Mouse (Mus musculus): ENCODE measurements around the gene Epb41l3. TPM values are rescaled to one million over a fixed set of nuclear protein-coding genes. Genes with fewer than 3 reads are reported as not detected.

Gene Epb41l3
- polyA plus RNA-seq, 1 experiment, result 27.1 TPM

DNA sequence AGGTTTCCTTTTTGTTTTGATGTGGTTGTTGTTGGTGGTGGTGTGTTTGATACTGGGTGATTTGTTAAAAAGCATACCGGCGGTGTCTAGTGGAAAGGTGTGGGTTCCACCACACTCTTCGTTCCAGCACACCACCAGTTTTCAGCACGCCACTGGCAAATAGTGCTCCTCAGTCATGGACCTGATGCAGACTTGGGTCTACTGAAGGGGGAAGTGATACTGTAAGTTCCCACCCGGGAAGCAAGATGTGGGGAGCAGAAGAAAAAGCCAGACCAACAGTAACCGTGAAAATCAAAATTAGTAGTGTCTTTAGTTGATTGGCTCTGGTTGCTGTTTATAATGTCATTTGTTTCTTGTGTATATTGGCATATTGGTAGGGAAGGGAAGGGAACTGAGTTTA lies 124.3 kb downstream of the Epb41l3 start:
- TF ChIP-seq POLR2A (IDR thresholded peaks at IDR 0.05; ENCODE audit: insufficient read depth, low read length) (no peak), CTCF (IDR thresholded peaks at IDR 0.05; ENCODE audit: low read depth, low read length) (no peak), EP300 (IDR thresholded peaks at IDR 0.05; ENCODE audit: insufficient read depth, low read depth, low read length) (no peak)
- H3K4me1 ChIP-seq (ENCODE audit: control insufficient read depth, insufficient read depth, low read length), result no peaks in the 10 kb centered on the region
- no peak overlapping the region for H3K9ac ChIP-seq (ENCODE audit: low read depth, poor library complexity, severe bottlenecking)
- H3K27me3 ChIP-seq (ENCODE audit: control insufficient read depth, insufficient read depth, low read length, poor library complexity, severe bottlenecking), result no peaks in the 10 kb centered on the region; the same call in 1 of the 2 replicates
- H3K36me3 ChIP-seq (ENCODE audit: control insufficient read depth, insufficient read depth, low read length, poor library complexity, severe bottlenecking), result no peaks in the 10 kb centered on the region
- no peak overlapping the region for H3K4me3 ChIP-seq (ENCODE audit: low read depth, low read length)
- no peak overlapping the region for H3K27ac ChIP-seq (ENCODE audit: insufficient read depth, low read length)
- H3K9me3 ChIP-seq (replicated peaks; ENCODE audit: control insufficient read depth, insufficient read depth, low read length, poor library complexity, severe bottlenecking), result no peaks in the 10 kb centered on the region

DNA sequence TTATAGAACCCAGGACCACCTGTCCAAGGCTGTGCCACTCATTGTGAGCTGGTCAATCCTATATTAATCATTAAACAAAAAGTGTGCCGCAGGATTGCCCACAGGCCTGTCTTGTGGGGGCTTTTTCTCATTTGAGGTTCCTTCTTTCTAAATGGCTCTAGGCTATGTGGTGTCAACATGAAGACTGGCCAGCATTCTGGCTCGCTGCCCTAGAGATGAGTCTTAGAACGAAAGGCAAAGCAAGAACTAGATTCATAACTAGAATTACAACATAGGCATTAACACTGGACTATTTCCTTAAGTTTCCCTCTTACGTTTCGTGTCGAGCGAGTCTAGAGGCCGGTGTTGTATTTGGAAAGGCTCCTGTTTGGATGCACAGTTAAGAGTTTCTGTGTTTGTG lies 125.5 kb downstream of the Epb41l3 start:
- no peaks in the 10 kb centered on the region for H3K36me3 ChIP-seq (ENCODE audit: control insufficient read depth, insufficient read depth, low read length, poor library complexity, severe bottlenecking)
- no peaks in the 10 kb centered on the region for H3K9me3 ChIP-seq (replicated peaks; ENCODE audit: control insufficient read depth, insufficient read depth, low read length, poor library complexity, severe bottlenecking)
- no peak overlapping the region for H3K27ac ChIP-seq (ENCODE audit: insufficient read depth, low read length)
- H3K27me3 ChIP-seq (ENCODE audit: control insufficient read depth, insufficient read depth, low read length, poor library complexity, severe bottlenecking), result no peaks in the 10 kb centered on the region; the same call in 1 of the 2 replicates
- no peak overlapping the region for H3K9ac ChIP-seq (ENCODE audit: low read depth, poor library complexity, severe bottlenecking)
- no peaks in the 10 kb centered on the region for H3K4me1 ChIP-seq (ENCODE audit: control insufficient read depth, insufficient read depth, low read length)
- H3K4me3 ChIP-seq (ENCODE audit: low read depth, low read length), result no peak overlapping the region
- no peak for TF ChIP-seq CTCF (IDR thresholded peaks at IDR 0.05; ENCODE audit: low read depth, low read length)
- TF ChIP-seq EP300 (IDR thresholded peaks at IDR 0.05; ENCODE audit: insufficient read depth, low read depth, low read length), result no peak
- TF ChIP-seq POLR2A (IDR thresholded peaks at IDR 0.05; ENCODE audit: insufficient read depth, low read length), result no peak

DNA sequence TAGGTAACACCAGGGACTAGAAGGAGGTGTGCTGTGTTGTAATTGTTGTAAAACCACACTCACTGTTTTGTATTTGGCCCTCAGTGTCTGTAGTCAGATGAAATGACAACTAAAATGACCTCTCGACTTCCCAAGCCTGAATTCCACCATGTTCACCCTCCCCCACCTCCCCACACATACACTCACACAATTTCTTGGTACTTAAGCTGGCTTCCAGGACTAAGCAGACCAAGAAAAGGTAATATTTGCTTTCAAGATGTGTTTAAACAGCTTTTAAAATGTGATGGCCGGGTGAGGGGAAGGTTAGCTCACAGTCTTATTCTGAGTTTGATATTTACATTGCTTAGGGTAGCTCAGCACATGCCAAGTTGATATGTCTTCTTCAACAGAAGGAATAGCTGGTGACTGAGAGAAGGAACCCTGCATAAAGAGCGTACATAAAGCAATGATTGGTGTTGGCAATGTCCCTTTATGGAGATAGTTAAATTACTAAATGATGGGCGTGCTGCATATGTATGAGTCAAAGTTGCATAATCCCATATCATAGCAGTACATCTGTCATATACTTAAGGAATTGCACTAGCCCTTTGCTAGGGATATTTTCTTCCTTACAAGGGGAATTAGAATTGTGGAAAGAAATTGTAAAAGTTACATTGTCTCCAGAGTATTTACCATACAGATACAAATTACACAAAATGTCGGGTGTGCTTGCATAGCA lies 130.0 kb downstream of the Epb41l3 start:
- H3K27me3 ChIP-seq (ENCODE audit: control insufficient read depth, insufficient read depth, low read length, poor library complexity, severe bottlenecking), result no peaks in the 10 kb centered on the region; the same call in 1 of the 2 replicates
- H3K36me3 ChIP-seq (ENCODE audit: control insufficient read depth, insufficient read depth, low read length, poor library complexity, severe bottlenecking), result no peaks in the 10 kb centered on the region
- H3K9me3 ChIP-seq (replicated peaks; ENCODE audit: control insufficient read depth, insufficient read depth, low read length, poor library complexity, severe bottlenecking), result no peaks in the 10 kb centered on the region
- H3K9ac ChIP-seq (ENCODE audit: low read depth, poor library complexity, severe bottlenecking), result no peak overlapping the region
- H3K27ac ChIP-seq (ENCODE audit: insufficient read depth, low read length), result no peak overlapping the region
- H3K4me1 ChIP-seq (ENCODE audit: control insufficient read depth, insufficient read depth, low read length), result no peaks in the 10 kb centered on the region
- no peak for TF ChIP-seq CTCF (IDR thresholded peaks at IDR 0.05; ENCODE audit: low read depth, low read length)
- no peak for TF ChIP-seq POLR2A (IDR thresholded peaks at IDR 0.05; ENCODE audit: insufficient read depth, low read length)
- TF ChIP-seq EP300 (IDR thresholded peaks at IDR 0.05; ENCODE audit: insufficient read depth, low read depth, low read length), result no peak
- H3K4me3 ChIP-seq (ENCODE audit: low read depth, low read length), result no peak overlapping the region

DNA sequence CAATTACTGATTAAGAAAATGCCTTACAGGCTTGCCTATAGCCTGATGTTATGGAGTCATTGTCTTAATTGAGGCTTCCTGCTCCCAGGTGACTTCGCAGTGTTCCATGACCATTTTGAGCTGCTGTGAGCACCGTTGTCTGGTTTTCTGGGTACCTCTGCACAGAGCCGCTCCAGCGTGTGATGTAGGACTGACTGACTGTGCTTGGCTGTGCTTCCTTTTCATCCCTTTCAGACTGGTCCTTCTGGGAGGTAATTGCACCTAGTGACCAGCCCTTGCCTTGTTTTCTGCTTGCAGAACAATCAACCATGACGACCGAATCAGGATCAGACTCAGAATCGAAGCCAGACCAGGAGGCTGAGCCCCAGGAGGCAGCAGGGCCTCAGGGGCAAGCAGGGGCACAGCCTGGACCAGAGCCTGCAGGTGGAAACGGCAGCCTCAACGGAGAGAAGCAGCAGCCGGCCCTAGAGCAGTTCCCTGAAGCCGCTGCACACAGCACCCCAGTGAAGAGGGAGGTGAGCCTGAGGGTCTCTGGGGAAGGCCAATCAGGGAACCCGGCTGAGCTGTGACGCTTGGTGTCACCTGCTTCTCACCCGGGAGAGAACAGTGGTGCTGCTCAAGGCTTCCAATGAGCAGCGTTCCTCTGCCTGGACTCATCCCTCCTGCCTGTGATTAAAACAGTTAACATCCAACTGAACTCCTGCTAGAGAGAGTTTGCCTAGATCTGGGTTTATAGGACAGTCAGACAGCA lies 132.3 kb downstream of the Epb41l3 start:
- H3K9me3 ChIP-seq (replicated peaks; ENCODE audit: control insufficient read depth, insufficient read depth, low read length, poor library complexity, severe bottlenecking), result no peaks in the 10 kb centered on the region; the same call in 1 of the 2 replicates
- TF ChIP-seq POLR2A (IDR thresholded peaks at IDR 0.05; ENCODE audit: insufficient read depth, low read length) (no peak), CTCF (IDR thresholded peaks at IDR 0.05; ENCODE audit: low read depth, low read length) (no peak), EP300 (IDR thresholded peaks at IDR 0.05; ENCODE audit: insufficient read depth, low read depth, low read length) (no peak)
- no peaks in the 10 kb centered on the region for H3K36me3 ChIP-seq (ENCODE audit: control insufficient read depth, insufficient read depth, low read length, poor library complexity, severe bottlenecking)
- H3K27me3 ChIP-seq (ENCODE audit: control insufficient read depth, insufficient read depth, low read length, poor library complexity, severe bottlenecking), result no peaks in the 10 kb centered on the region
- H3K27ac ChIP-seq (ENCODE audit: insufficient read depth, low read length), result no peak overlapping the region
- H3K4me1 ChIP-seq (ENCODE audit: control insufficient read depth, insufficient read depth, low read length), result no peaks in the 10 kb centered on the region
- no peak overlapping the region for H3K4me3 ChIP-seq (ENCODE audit: low read depth, low read length)
- no peak overlapping the region for H3K9ac ChIP-seq (ENCODE audit: low read depth, poor library complexity, severe bottlenecking)

DNA sequence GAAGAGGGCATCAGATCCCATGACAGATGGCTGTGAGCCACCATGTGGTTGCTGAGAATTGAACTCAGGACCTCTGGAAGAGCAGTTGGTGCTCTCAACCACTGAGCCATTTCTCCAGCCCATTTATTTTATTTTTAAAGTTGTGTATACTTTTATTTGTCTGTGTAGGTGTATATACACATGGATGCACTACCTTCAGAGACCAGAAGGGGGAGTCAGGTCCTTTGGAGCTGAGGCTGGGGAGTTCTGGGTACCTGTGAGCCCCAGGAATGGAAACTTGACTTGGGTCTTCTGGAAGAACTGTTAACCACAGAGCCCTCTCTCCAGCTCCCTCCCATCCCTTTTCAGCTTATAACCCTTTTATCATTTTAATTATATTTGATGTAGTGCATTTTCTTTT lies 135.6 kb downstream of the Epb41l3 start:
- H3K36me3 ChIP-seq (ENCODE audit: control insufficient read depth, insufficient read depth, low read length, poor library complexity, severe bottlenecking), result no peaks in the 10 kb centered on the region
- TF ChIP-seq POLR2A (IDR thresholded peaks at IDR 0.05; ENCODE audit: insufficient read depth, low read length) (no peak), CTCF (IDR thresholded peaks at IDR 0.05; ENCODE audit: low read depth, low read length) (no peak), EP300 (IDR thresholded peaks at IDR 0.05; ENCODE audit: insufficient read depth, low read depth, low read length) (no peak)
- H3K9ac ChIP-seq (ENCODE audit: low read depth, poor library complexity, severe bottlenecking), result no peak overlapping the region
- no peak overlapping the region for H3K27ac ChIP-seq (ENCODE audit: insufficient read depth, low read length)
- H3K4me1 ChIP-seq (ENCODE audit: control insufficient read depth, insufficient read depth, low read length), result no peaks in the 10 kb centered on the region
- H3K9me3 ChIP-seq (replicated peaks; ENCODE audit: control insufficient read depth, insufficient read depth, low read length, poor library complexity, severe bottlenecking), result no peaks in the 10 kb centered on the region; the same call in 1 of the 2 replicates
- H3K27me3 ChIP-seq (ENCODE audit: control insufficient read depth, insufficient read depth, low read length, poor library complexity, severe bottlenecking), result no peaks in the 10 kb centered on the region
- no peak overlapping the region for H3K4me3 ChIP-seq (ENCODE audit: low read depth, low read length)

DNA sequence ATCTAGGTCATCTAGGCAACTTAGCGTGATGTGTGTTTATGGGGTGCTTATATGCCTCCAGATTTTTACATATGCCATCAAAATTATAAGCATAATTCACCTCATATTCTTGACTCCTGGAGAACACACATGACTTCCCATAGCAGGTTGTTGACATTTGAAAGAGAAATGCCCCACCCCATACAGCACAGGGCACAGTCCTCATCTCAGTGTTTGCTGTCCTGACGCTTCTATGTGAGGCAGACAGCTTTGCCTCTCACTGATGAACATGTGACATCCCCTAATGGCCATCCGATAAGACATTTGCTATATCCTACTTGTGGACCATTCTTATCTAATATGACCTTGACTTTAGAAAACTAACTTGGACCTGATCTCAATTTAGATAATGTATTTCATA lies 140.6 kb downstream of the Epb41l3 start:
- Histone ChIP-seq H3K27ac (ENCODE audit: insufficient read depth, low read length) (no peak overlapping the region), H3K27me3 (ENCODE audit: control insufficient read depth, insufficient read depth, low read length, poor library complexity, severe bottlenecking) (no peaks in the 10 kb centered on the region), H3K4me3 (ENCODE audit: low read depth, low read length) (no peak overlapping the region), H3K36me3 (ENCODE audit: control insufficient read depth, insufficient read depth, low read length, poor library complexity, severe bottlenecking) (no peaks in the 10 kb centered on the region), H3K9ac (ENCODE audit: low read depth, poor library complexity, severe bottlenecking) (no peak overlapping the region), H3K4me1 (ENCODE audit: control insufficient read depth, insufficient read depth, low read length) (no peaks in the 10 kb centered on the region), H3K9me3 (replicated peaks; ENCODE audit: control insufficient read depth, insufficient read depth, low read length, poor library complexity, severe bottlenecking) (no peaks in the 10 kb centered on the region; the same call in 1 of the 2 replicates)
- no peak for TF ChIP-seq CTCF (IDR thresholded peaks at IDR 0.05; ENCODE audit: low read depth, low read length)
- TF ChIP-seq POLR2A (IDR thresholded peaks at IDR 0.05; ENCODE audit: insufficient read depth, low read length), result no peak
- no peak for TF ChIP-seq EP300 (IDR thresholded peaks at IDR 0.05; ENCODE audit: insufficient read depth, low read depth, low read length)
